Mouse (Mus musculus): ENCODE measurements around the gene Syk.
A peak's percentile ranks its signal among the peaks of the same experiment; 100 is the strongest.

The Syk gene

DNA sequence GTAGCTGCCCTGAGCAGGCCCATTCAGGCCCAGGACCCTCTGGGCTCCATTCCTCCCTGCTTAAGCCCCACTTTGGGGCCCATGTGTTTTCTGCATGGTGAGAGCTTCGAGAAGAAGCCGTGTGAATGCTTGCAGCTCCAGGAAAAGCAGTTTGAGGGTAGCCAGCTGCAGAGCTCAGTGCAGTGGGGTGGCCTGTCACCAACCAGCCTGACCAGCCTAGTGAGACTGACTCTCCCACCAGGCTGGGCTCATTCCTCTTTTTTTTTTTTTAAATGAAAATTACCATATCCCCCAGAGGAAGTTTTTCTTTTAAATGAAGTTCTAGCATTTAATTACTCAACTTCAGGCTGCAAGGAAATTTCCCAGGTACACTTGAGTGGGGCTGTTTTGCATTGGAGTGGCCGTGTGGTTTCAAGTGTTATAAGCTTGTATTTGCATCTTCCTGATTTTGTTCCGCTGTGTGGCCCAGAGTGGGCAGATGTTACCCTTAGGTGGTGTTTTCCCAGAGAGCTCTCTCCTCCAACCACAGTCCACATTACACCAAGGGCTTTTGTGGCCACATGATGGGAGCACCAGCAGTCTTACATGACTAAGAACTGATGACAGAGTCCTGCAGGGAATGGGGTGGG is 17.2 kb downstream of the Syk start:
- no peak for DNase-seq

DNA sequence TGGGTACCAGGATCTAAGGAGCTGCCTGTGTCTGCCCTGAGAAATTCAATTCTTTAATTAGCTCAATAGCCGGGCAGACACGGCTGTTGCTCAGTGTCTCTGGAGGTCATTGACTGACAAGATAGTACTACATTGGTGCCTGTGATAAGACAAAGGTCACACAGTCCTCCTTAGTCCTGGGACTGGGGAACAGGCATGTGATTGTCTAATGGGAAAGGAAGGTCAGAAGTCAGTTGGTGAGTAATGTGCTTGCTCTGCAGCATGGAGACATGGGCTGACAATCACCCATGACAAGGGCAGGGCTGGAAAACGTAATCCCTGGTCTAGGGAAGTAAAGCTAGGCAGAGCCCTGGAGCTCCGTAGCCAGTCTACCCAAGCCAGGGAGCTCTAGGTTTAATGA is 19.8 kb downstream of the Syk start:
- DNase-seq = no peak

DNA sequence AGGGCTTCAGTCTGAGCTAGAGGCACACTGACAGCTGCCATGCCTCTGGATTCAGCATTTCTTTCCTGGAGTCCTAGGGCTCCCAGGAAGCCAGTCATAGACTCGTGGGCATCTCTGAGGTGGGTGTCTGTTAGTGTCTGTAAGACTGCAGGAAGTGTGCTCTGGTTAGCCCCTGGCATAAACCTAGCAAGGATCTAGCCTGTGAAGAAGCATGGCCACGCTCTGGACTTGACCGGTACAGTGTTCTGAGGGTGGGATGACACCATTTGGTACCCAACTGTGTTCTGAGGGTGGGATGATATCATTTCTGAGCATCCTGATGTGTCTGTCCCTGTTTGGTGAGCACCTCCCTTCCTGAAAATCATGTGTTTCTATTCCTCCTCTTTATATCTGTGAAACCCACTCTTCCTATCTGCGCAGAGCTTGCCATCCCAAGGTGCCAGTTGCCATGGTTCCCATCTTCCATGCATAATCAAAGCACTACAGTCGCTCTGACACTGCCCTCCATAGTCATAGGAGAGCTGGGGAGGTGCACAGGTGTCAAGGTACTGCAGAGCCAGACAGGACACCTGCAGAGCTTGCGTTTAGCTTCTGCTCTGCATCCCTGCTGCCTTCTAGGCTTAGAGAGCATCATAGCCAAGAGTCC is 20.9 kb downstream of the Syk start:
- no peak for DNase-seq

DNA sequence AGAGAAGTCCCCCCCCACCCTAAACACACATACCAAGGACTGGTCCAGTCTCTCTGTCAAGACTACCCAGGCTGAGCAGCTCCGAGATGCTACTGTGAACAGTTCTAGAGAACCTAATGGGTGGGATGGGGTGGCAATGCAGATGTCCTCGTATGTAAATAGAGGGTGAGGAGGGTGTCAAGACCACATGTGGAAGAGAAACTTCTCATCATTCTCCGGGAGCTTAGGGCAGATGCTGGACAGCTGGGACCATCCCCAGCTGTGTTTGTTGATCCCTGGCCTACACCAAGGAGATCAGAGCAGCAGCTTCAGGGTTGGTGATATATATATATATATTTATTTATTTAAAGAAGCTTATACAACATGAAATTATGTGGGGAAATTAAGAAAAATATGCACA is 22.0 kb downstream of the Syk start:
- no peak for DNase-seq

DNA sequence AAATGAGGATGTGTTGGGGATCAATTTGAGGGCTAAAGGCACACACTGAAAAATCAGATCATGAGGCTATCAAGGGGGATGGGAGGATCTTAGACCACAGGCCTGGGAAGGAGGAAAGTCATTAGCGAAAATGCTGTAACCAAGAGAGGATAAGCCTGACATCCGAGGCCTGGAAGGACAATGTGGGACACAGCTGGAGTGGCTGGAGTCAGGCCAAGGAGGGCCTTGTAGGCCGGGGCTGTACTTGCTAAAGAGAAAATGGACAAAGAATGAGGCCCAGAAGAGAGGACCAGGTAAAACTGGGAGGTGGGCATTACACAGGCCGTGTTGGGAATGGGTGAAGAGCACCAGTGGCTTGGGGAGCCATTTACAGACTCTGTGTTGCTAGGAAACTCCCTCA is 22.9 kb downstream of the Syk start:
- DNase-seq = no peak

DNA sequence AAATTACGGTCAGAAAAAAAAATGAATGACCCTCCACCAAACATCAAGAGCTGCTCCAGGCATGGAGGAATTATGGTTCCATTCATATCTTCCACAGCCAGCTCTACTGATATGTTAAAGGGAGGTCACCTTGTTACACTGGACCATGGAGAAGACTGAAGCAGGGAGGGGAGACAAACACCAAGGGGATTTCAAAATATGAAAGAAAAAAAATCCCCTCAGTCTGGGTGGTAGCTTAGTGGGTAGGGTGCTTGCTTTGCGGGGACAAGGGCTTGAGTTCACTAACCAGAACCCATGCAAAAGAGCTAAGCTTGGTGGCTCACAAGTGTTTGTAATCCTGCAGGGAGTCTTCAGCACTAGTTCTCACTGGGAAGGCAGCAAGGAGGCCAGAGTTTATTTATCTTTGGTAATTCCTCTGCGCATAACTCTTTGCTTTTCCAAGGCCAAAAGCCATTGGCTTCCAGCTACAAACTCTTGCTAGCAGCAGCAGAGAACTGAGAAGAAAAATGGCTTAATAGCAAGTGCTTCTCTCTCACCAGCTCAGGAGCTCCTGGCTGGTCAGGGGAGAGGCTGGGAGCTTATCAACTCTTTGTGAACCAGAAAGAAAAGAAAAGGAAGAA is 23.8 kb downstream of the Syk start:
- no peak for DNase-seq

DNA sequence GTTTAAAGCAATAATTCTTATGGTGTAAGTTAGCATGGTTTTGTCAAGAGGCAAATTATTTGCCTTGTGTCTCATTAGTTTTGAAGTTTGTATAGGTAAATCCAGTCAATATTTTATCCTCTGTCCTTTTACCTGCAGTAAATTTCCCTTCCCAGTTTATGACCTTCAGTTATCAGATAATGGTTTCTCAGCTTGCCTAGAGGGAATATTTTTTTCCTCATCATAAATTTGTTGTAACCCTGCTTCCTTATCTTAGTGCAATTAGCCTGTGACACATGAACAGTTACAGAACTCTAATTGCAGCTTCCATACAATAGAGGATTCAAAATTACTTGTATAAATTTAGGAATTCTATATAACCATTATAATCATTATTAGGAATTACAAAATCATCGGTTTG is 25.0 kb downstream of the Syk start:
- no peak for DNase-seq

DNA sequence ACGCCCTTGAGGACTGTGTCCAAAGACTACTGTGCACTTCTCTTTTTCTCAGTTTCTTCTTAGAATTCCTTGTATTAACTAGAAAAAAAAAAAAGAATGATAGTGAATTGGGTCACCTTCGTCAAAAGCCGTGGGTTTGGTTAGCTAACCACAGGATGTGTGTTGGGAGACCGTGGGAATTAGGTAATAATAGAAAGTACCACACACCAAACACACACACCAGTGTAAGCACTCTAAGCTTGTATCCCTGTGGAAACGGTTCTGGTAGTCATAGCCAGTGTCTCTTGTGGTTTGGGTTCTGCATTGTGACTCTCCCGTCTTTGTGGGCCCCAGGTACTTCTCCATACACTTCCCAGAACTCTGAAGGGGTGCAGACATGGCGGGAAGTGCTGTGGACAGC is 27.5 kb downstream of the Syk start:
- DNase-seq = no peak

DNA sequence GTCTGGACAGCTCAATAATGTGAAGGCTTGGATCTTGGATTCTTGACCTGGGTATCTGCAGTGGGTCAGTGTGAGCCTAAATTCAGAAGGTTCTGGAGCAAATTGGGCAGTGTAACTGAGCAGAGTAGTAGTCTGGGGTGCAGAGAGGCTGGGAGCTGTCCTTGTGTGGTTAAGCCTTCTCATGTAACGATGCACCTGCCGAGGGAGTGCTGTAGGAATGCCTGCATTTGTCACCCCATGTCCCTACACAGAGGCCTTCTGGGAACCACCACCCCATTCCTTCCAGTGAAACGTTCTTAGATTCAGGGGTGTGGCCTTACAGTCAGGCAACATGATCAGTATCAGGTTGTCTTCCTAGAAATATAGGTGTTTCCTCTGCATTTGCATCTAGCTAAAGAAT is 30.3 kb downstream of the Syk start:
- DNase-seq = no peak

DNA sequence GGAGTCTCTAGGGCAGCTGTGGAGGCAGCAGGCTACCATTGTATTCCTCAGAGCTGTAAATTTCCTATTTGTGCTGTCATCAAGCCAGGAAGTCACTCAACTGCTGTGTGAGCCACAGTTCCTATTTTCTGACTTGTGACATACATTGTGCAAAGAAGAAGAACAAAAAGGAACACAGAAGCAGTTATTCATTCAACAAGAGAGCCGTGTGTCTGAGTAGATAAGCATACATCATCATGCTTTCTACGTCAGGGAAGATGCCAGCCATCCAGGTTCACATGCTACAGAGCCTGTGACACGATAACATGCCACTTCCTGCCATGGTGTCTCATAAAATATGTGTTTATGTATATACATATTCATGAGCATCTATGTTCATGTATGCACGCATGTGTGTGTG is 32.1 kb downstream of the Syk start:
- DNase-seq = no peak

DNA sequence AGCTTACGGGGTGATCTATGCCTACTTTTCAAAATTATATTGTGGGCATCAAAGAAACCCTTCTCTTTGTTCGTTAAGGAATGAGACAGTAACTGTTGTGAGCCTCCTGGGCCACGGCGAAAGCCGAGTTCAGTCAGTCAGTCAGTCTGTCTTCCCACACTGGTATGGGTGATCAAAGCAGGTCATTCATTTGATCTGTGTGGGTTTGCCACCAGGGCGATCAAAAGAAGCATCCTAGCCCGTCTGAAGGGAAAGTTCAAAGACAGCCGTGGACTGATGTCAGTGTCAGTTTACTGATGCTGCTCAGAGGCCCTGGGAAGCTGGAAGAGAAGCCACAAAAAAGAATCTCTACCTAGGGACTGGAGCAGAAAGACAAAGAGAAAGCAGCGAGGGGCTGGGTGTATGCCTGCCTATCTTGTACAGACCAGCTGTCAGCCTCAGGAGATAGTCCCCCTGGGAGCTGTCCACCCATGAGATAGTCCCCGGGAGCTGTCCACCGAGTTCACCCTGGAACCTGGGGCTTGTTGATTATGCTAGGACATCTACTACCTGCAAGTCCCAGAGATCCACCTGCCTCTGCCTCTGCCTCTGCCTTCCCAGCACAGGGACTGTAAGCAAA is 34.2 kb downstream of the Syk start:
- no peak for DNase-seq

DNA sequence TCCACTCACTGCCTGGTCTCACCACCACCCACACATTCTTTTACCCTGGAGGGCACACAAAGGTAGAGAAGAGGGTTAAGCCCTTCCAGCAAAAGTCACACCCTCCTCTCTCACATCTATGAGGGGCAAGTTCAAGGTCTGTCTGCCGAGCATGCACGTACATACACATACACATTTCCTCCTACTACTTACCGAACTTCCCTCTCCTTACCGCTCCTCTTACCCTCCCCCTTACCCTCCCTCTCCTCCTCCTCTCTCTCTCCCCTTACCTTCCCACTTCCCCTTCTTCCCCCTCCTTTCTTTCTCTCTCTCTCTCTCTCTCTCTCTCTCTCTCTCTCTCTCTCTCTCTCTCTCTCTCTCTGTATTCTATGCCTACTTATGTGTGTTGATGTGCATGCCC is 35.6 kb downstream of the Syk start:
- DNase-seq = no peak

DNA sequence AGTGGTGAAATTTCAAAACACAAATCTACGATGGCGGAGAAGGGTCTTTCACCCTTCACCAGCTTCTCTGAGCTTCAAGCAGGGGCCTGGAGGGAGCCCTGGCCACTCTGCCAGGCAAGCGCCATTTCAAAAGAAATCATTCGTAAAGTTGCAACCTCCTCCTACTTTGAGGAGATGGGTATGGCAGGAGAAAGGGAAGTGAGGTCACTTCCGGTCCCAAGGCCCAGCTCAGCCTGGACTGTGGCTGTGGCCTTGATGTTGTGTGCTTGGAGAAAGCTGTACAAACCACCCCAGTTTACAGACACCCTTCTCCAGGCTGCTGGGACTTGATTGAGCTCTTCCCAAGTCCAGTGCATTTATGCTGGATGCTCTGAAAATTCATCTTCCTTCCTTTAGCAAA is 36.5 kb downstream of the Syk start:
- DNase-seq = no peak

DNA sequence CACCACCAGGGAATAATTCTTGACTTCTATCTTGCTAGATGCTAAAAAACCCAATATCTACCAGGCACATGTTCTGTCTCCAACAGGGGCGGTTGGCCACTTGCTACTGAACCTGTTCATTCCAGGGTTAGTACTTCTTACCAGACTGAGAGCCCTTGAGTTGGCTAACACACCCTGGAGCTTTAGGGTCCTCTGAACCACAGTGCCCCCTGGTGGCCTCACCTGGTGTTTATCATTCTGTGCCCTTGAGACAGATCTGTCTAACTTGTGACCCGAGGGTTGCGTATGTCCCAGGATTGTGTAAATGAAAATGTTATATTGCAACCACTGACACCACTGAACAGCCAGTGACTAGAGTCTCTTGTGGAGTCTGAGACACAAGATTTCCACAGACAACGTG is 41.1 kb downstream of the Syk start:
- DNase-seq = peak; percentile 93

DNA sequence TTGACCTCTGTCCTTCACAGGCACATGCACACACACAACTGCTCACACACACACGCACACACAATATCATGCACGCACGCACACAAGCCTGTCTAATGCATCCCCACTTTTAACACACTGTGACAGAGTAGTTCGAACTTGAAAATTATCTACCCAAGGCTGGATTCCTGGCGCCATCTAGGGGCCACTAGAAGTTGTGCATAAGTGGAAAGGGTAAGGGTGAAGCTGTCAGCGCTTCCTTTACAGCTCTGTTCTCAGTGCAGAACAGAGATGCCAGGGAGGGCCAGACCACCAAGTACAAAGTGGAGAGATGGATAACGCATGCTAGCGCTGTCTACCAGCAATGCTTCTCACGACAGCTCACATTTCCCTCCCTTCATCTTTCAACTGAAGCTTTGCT is 45.6 kb downstream of the Syk start:
- peak; percentile 80 for DNase-seq

DNA sequence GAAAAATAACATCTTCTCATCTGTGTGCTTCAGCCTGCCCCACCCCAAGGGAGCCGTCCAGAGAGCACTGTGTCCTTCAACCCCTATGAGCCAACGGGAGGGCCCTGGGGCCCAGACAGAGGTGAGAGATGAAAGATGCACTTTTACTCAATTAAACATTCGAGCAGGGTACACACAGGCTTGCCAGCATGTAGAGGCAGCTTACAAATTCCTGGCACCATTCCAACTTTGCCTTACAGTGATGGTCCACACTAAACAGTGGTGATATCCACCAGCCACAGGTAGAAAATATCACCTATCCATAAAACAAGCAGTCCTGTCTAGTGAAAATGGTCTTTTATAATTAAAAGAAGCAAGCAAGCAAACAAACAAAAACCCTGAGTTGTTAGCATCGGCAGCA is 48.7 kb downstream of the Syk start:
- no peak for DNase-seq

DNA sequence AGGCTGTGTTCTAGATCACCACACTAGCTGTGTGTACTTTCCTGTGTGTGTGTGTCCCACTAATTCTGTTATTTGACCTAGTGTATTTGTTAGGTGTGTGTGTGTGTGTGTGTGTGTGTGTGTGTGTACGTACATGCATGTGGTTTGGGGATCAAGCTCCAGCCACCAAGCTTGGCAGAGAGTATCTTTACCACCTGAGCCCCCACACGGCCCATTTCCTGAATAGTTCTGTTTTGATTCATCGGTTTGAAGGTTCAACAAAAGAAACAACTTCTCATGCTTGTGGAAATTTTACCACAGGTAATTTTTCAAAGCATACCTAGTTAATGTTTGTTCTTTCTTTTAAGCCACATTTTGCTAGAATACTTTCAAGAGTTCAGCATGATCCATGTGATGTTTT is 52.5 kb downstream of the Syk start:
- no peak for DNase-seq

DNA sequence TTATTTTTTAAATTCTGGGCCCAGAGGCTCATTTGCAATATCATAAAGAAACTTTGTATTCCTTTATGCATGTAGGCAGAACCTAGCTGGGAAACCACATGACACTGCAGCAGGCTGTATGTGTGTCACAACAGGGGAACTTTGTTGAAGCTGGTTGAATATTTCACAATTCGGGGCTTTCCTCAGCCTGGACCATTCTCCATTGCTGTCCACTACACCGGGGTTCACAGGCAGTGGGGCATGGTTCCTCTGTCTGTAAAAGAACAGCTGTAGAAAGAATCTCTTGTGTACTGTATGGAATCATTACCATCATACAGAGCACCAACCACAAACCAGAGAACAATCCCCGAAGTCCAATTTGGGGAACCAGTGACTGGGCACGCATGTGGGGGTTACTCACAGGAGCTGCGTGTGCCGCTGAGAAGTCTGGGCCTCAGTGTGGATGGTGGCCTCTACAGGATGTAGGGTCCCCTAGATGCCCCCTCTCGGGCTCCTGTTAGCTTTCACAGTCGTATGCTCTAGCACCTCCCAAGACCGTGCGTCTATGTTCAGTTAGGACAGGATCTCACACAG is 53.3 kb downstream of the Syk start:
- DNase-seq = no peak

DNA sequence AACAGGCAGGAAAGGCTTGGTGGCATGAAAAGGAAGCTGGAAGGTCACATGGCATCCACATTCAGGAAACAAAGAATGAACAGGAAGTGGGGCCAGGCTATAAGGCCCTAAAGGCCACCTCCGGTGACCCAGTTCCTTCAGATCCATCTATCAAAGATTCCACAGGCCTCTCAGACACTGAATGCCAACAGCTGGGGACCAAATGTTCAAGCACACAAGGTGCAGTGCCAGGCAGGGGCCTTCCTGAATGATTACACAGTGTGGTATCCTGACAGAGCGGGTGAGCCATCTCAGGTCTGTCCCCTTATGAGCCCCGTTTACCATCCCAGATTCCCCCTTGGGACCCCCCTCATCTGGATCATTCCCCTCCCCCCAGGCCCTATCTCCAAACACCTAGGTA is 63.6 kb downstream of the Syk start:
- DNase-seq = no peak

DNA sequence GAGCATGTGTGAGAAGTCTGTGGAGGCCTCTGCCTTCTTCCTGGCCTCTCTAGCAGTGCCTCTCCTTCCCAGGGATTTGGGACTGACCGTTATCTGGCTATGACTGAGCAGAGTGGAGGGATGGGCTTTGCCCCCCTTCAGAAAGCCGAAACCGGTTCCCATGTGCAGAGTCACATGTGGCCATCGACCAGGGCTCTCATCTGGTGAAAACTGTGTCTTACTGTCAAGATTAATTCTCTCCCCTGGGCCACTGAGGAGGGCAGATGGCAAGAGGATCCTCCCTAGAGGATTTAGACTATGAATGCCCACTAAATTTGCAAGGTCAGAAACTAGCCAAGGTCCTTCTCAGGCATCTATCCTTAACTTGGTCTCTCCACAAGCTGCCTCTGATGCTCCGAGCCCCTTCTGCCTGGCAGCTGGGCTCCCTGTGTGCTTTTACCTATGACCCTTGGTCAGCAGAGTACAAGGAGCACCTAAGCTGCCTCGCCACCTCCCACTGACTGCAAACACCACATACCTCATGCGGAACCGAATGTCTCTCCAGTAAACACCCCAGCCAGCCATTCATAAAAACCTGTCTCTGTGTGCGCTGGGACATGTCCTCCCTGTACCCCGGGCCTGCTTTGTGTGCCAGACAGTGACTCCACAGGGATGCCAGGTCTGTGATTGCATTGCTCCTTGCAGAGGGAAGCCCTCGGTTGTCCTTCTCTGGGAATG is 65.2 kb downstream of the Syk start:
- DNase-seq = no peak

DNA sequence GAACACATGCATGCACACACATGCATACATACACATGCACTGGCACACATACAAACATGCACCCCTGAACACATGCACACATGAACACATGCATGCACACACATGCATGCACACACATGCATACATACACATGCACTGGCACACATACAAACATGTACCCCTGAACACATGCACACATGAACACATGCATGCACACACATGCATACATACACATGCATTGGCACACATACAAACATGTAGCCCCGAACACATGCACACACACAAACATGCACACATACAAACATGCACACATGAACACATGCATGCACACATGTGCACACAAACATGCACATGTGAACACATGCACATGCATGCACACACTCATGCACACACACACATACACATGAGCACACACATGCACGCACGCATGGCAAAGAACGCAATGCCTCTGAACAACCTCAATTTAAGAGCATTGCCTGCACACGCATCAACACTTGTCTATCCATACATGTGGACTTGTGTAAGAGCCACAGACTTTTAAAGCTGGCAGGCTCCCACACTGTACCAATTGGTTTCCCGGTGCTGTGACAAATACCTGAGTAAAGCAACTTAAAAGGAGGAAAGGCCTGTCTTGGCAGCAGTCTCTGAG is 66.9 kb downstream of the Syk start:
- no peak for DNase-seq

DNA sequence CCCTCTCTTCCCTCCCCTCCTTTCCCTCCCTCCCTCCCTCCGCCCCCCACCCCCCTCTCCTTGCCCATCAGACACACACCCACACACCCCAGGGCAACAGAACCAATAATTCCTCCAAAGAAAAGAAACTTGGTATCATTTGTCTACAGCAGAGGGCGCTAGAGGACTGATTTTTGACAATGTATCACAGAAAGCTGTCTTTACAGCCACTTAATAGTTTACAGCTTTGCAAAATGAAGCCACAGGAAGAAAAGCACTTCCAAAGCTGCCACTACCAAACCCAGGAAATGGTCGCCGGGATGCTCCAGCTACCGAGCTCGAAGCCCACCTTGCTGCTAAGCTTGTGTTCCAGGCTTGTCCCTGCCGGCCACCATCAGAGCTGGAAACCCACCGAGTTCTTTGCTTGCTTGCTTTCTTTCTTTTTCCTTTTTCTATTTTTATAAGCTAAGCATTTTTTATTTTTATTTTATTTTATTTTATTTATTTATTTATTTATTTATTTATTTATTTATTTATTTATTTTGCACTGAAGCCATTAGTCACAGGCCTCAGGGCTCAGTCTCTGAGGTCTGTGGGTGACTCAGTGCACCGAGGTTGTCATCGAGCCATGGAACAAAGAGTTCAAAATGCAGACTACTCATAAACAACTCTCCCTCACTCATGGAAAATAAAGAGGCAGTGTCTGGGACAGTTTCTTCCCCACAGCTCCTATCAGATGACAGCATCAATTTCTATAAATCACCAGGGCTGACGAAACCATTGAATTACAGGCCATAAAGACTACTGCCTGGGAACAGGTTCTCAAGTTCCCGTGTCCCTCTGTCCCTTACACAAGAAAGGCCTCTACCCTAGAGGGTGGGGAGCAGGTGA is 68.6 kb downstream of the Syk start:
- DNase-seq = peak; percentile 36

Measured in thymus, postnatal 4 days (tissue).